Mouse (Mus musculus): ENCODE measurements around the gene Psmd1. TPM values are rescaled to one million over a fixed set of nuclear protein-coding genes. Genes with fewer than 3 reads are reported as not detected.

Gene Psmd1
- 76.6 and 105 TPM in 2 replicates for polyA plus RNA-seq (2015; fragmentation: Nextera tagmentation; extraction: Ambion mirVana)

GRCm38 (mm10) chr1:86064271-86064991 lies at the start of gene Psmd1:
Gene Psmd1 (plus strand): TSS chr1:86064387.

GRCm38 (mm10) chr1:86016516-86016915 lies 47.7 kb upstream of the Psmd1 start, which contains the start of gene Spata3:
Gene Spata3 (plus strand): TSS chr1:86016816.

GRCm38 (mm10) chr1:86045848-86046805 lies 18.1 kb upstream of the Psmd1 start, which contains the start of gene 2810459M11Rik:
Gene 2810459M11Rik (plus strand): TSS chr1:86045863.

GRCm38 (mm10) chr1:86111779-86112178 lies 47.6 kb downstream of the Psmd1 start, which contains the start of gene Htr2b:
Gene Htr2b (minus strand): TSS chr1:86111970.

GRCm38 (mm10) chr1:86133337-86133736 lies 69.2 kb downstream of the Psmd1 start, which contains the start of gene Gm21972:
Gene Gm21972 (plus strand): TSS chr1:86133637.

GRCm38 (mm10) chr1:86154133-86154823 lies 90.1 kb downstream of the Psmd1 start, which contains the start of gene Armc9:
Gene Armc9 (plus strand): TSS chr1:86154780.

Other genes with a start within 250 kb of the Psmd1 start
- 559 and 779 TPM in 2 replicates for gene Itm2c, start 170.1 kb upstream of the Psmd1 start, polyA plus RNA-seq (2015; fragmentation: Nextera tagmentation; extraction: Ambion mirVana)
- 0.25 and 0.95 TPM in 2 replicates for gene 4933407L21Rik, start 135.9 kb upstream of the Psmd1 start, polyA plus RNA-seq (2015; fragmentation: Nextera tagmentation; extraction: Ambion mirVana)
- 0.27 and 0.88 TPM in 2 replicates for gene Gpr55, start 103.4 kb upstream of the Psmd1 start, polyA plus RNA-seq (2015; fragmentation: Nextera tagmentation; extraction: Ambion mirVana)
- not detected in 2 replicates for gene Spata3, start 47.6 kb upstream of the Psmd1 start, polyA plus RNA-seq (2015; fragmentation: Nextera tagmentation; extraction: Ambion mirVana)
- 1.0 and 1.1 TPM in 2 replicates for gene 2810459M11Rik, start 18.5 kb upstream of the Psmd1 start, polyA plus RNA-seq (2015; fragmentation: Nextera tagmentation; extraction: Ambion mirVana)
- gene Htr2b, start 47.6 kb downstream of the Psmd1 start, polyA plus RNA-seq (2015; fragmentation: Nextera tagmentation; extraction: Ambion mirVana): 0.48 and 0.93 TPM in 2 replicates
- gene Gm21972, start 69.2 kb downstream of the Psmd1 start, polyA plus RNA-seq (2015; fragmentation: Nextera tagmentation; extraction: Ambion mirVana): not detected in 2 replicates
- gene Armc9, start 90.4 kb downstream of the Psmd1 start, polyA plus RNA-seq (2015; fragmentation: Nextera tagmentation; extraction: Ambion mirVana): 11.5 and 16.1 TPM in 2 replicates
- 1.4 and 2.4 TPM in 2 replicates for gene B3gnt7, start 238.4 kb downstream of the Psmd1 start, polyA plus RNA-seq (2015; fragmentation: Nextera tagmentation; extraction: Ambion mirVana)

Measured in adrenal gland, postnatal 0 days (tissue).